Mouse (Mus musculus): ENCODE data around the gene Hivep3.

The Hivep3 gene

GRCm38 (mm10) chr4:120018426-120018825, 284.8 kb downstream of the Hivep3 start:
- no peak for DNase-seq (ENCODE audit: low read depth)

DNA sequence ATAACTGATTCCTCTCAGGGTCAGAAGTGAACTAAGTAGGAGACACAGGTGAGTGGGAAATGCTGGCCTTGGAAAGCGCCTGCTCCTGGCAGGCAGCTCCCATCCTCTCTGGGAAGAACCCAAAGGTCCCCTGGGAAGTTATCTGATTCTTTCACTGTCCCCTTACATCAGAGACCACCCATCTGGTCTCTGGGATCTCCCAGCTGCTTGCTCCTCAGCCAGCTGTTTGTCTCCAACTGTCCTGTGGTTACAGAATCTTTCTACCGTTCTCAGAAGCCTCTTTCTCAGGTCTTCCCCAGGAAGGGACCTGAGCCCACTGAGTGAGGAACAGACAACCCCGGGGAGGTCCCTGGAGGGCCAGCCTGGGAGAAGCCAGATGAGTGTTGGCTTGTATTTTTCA, 288.8 kb downstream of the Hivep3 start:
- no peak for DNase-seq (ENCODE audit: low read depth)

GRCm38 (mm10) chr4:120023221-120023840, 289.7 kb downstream of the Hivep3 start:
- DNase-seq (ENCODE audit: low read depth), result no peak

DNA sequence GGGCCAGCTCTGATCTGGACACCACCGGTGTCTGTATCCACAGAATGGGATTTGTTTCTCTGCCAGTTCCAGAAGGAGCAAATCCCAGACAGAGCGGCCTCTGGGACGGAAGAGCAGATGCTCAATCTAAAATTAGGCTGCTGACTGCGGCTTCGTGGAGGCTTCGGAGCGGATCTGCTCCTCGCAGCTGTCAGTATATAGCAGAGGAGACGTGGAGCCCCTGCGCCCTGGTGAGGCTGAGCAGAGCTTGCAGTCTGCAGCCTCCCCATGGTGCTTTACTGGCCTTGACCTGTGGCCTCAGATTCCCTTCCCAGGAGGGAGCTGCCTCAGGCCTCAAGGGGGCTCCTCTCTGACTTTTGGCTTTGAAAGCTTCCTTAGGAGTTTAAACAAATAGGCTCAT, 290.5 kb downstream of the Hivep3 start:
- DNase-seq (ENCODE audit: low read depth), result no peak

- no peak for DNase-seq (ENCODE audit: low read depth)
Observed at GRCm38 (mm10) chr4:120027671-120028070, 294.1 kb downstream of the Hivep3 start.

DNA sequence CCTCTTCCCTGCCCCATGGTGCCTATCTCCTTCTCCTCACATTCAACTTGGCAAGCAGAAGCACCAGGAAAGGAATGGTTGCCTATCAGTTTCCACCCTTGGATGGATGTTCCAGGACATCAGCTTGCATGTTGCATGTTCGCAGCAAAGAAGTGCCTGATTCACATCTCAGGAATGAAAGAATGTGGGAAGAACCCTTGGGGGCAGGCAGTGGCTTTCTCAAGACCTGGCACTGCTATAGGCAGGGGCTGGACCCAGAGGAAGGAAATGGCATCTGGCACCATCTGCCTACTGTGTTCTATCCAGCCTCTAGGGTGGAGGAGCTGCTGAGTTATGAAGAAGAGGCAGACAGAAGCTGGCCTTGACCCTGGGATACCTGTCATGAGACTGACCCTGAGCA, 296.4 kb downstream of the Hivep3 start:
- no peak for DNase-seq (ENCODE audit: low read depth)

DNA sequence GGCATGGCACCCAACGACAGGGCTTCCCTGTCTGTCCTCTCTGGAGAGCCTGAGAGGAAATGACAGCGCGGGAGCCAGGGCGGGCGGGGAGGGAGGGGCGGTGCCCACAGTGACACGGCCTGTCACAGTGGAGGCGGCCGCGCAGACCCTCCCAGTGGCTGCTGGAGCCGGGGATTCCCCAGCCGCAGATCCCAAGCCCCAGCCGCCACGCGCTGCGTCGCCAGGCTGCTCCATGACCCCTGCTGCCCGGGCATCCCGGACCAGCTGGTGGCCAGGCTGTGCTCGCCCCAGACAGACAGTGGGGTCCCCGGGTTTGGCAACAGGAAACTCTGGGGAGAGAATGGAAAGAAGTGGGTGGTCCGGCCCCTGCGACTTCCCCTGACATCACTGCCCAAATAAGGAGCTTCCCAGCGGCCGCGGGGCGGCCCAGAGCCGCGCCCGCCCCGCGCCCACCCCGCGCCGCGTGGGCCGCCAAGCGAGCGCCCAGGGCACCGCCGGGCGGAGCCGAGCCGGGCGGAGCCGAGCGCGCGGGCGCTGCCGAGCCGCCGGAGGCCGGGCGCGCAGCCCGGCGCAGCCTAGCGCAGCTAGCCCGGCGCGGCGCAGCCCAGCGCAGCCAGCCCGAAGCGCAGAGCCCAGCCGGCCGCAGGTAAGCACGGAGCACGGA, 298.9 kb downstream of the Hivep3 start:
- DNase-seq (ENCODE audit: low read depth), result peak; percentile 75

- peak; percentile 59 for DNase-seq (ENCODE audit: low read depth)
Observed at GRCm38 (mm10) chr4:120032984-120033355, 299.4 kb downstream of the Hivep3 start.

DNA sequence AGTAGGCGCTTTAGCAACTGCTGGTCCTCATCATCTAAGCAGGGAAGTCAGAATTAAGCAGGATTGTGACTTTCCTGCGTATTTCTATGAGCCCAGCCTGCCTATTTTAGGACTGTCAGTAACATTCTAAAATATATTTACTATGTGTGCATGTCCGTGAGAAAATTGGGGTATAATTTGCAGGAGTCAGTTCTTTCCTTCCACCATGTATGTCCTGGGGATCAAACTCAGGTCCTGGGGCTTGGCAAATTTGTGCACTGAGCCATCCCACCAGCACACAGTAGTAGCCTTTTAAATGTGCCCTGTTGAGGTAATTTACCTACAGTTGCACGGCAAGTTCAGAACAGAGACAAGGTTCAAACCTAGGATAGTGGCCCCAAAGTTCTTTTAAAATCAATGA, 302.7 kb downstream of the Hivep3 start:
- DNase-seq (ENCODE audit: low read depth), result no peak

GRCm38 (mm10) chr4:120037007-120037406, 303.4 kb downstream of the Hivep3 start:
- peak; percentile 56 for DNase-seq (ENCODE audit: low read depth)

GRCm38 (mm10) chr4:120041520-120041919, 307.9 kb downstream of the Hivep3 start:
- DNase-seq (ENCODE audit: low read depth), result no peak

DNA sequence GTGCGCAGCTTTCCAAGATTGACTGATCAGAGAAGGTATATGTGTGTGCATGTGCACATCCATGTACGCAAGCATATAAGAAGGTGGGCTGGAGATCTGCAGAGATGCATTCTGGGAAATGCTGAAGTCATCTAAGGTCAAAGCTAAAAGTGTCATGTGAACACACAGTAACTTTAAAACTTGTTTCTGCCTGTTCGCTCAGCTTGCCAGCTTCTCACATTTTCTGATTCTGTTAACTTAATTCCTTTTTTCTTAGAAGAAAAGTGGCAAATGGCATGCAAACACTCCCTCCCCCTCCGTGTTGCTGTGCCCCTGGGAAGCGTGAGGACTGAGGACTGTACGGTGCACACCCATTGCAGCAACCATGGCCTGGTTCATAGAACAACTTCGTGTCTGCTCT, 308.9 kb downstream of the Hivep3 start:
- DNase-seq (ENCODE audit: low read depth), result no peak

DNA sequence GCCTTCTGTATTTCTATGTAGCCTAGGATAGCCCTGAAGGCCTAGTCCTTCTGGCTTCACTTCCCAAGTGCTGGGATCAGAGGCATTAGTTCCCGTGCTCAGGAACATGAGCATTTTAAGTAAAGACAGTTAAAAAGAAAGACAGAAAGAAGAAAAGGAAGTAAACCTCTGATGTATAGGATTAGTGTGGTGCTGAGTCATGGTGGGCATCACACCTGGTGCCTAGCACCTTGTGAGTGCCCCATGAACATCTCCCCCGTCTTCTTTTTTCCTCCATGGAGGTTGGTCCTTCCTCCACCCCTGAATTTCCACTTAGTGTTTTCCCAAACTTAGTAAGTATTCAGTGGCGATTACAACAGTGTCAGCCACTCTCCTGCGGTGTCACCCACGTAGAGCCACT, 311.0 kb downstream of the Hivep3 start:
- DNase-seq (ENCODE audit: low read depth), result no peak

DNA sequence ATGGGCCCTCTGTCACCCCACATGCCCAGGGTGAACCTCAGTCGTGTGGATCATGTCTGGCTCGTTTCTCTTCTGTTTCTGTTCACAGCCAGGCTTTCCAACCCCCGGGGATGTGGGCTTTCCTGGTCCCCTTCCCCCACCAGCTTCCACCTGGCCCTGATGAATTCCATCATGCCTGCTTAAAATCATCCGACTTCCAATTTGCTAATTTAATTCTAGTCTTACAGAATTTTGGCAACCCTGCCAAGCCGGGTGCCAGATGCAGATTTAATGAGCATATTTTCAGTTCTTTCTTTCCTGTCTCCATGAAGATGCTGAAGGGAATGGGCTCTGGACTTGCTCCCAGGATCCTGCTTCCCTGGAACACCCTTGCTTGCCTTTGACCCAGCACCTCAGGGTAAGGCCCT, 311.6 kb downstream of the Hivep3 start:
- DNase-seq (ENCODE audit: low read depth), result no peak

- DNase-seq (ENCODE audit: low read depth), result no peak
Observed at GRCm38 (mm10) chr4:120045871-120046270, 312.3 kb downstream of the Hivep3 start.

GRCm38 (mm10) chr4:120047060-120047459, 313.5 kb downstream of the Hivep3 start:
- no peak for DNase-seq (ENCODE audit: low read depth)

GRCm38 (mm10) chr4:120048274-120048673, 314.7 kb downstream of the Hivep3 start:
- no peak for DNase-seq (ENCODE audit: low read depth)

- no peak for DNase-seq (ENCODE audit: low read depth)
Observed at GRCm38 (mm10) chr4:120049857-120050256, 316.3 kb downstream of the Hivep3 start.

DNA sequence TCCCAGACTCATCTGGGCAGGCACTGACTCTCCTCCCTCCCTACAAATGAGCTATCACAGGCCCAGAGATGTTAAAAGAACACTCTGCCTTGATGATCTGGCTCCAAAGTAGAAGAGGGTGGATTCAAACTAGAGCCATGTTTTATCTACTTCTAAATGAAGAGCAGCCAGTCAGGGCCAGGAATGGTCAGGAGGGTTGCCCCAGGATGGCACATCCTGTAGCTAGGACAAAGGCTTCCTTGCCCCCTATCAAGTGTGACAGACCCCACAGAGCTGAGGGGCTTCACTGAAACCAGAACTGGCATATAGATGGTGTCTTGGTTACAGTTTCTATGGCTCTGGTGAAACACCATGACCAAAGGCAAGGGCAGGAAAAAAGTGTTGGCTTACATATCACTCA, 318.9 kb downstream of the Hivep3 start:
- no peak for DNase-seq (ENCODE audit: low read depth)

GRCm38 (mm10) chr4:120053026-120054005, 319.7 kb downstream of the Hivep3 start:
- DNase-seq (ENCODE audit: low read depth), result peak; percentile 50

- DNase-seq (ENCODE audit: low read depth), result no peak
Observed at GRCm38 (mm10) chr4:120054145-120054544, 320.6 kb downstream of the Hivep3 start.

- DNase-seq (ENCODE audit: low read depth), result no peak
Observed at GRCm38 (mm10) chr4:120056451-120056850, 322.9 kb downstream of the Hivep3 start.

- no peak for DNase-seq (ENCODE audit: low read depth)
Observed at GRCm38 (mm10) chr4:120057529-120057928, 323.9 kb downstream of the Hivep3 start.
